Mouse (Mus musculus) ES-E14 (cell line): ENCODE results near the gene Lcn2.

Source experiments
- HCFC1 ChIP-seq: IDR thresholded peaks from 2 replicates; pipeline ENCODE4 v1.6.1; 2012; ENCODE audit warnings: low read length, inconsistent platforms, borderline replicate concordance; ENCODE audit not compliant: insufficient read depth
- MAFK ChIP-seq: IDR thresholded peaks from 2 replicates; pipeline ENCODE4 v1.6.1; 2014; ENCODE audit warnings: mild to moderate bottlenecking, low read depth, low read length, inconsistent platforms; ENCODE audit not compliant: insufficient read depth

GRCm38 (mm10) chr2:32357710-32358109 is 30.3 kb downstream of the Lcn2 start:
- TF ChIP-seq MAFK = no peak
- TF ChIP-seq HCFC1 = no peak
